Mouse (Mus musculus) thymus, adult 2 months (tissue): ENCODE data around the gene Exoc3l4. TPM values are rescaled to one million over a fixed set of nuclear protein-coding genes. Genes with fewer than 3 reads are reported as not detected.

Source experiments
- DNase-seq: peaks from one replicate; pipeline ENCODE4 v3.0.0; 2021
- H3K27ac ChIP-seq: fragments of 200-500 bp; 2 replicates; pipeline ENCODE4 v1.5.1; 2012; ENCODE audit warnings: low read length, control low read depth; ENCODE audit not compliant: control insufficient read depth, insufficient read depth
- H3K27me3 ChIP-seq: fragments of 200-500 bp; 2 replicates; pipeline ENCODE4 v1.6.1; 2012; ENCODE audit warnings: mild to moderate bottlenecking, low read length, moderate library complexity, mixed read lengths; ENCODE audit not compliant: control insufficient read depth, insufficient read depth
- H3K36me3 ChIP-seq: fragments of 200-500 bp; 2 replicates; pipeline ENCODE4 v1.6.1; 2012; ENCODE audit warnings: mild to moderate bottlenecking, low read length, moderate library complexity; ENCODE audit not compliant: control insufficient read depth, insufficient read depth
- H3K4me1 ChIP-seq: fragments of 200-500 bp; replicated peaks from 2 replicates; pipeline ENCODE4 v1.6.1; 2012; ENCODE audit warnings: low read length; ENCODE audit not compliant: control insufficient read depth, insufficient read depth
- H3K4me3 ChIP-seq: fragments of 200-500 bp; 2 replicates; pipeline ENCODE4 v1.5.1; 2012; ENCODE audit warnings: mild to moderate bottlenecking, low read length, control low read depth, moderate library complexity; ENCODE audit not compliant: control insufficient read depth, insufficient read depth
- CTCF ChIP-seq: fragments of 200-500 bp; IDR thresholded peaks from 2 replicates; pipeline ENCODE4 v1.5.1; 2012; ENCODE audit warnings: mild to moderate bottlenecking, control low read depth, low read length, moderate library complexity, borderline replicate concordance; ENCODE audit not compliant: control insufficient read depth, poor library complexity, insufficient read depth; ENCODE audit errors: extremely low read depth
- POLR2A ChIP-seq: fragments of 200-500 bp; IDR thresholded peaks from 2 replicates; pipeline ENCODE4 v1.6.1; 2012; ENCODE audit warnings: mild to moderate bottlenecking, low read length, control low read depth, moderate library complexity; ENCODE audit not compliant: control insufficient read depth, poor library complexity, insufficient read depth; ENCODE audit errors: extremely low read depth
- WGBS: fragments of 180-500 bp; shearing (Covaris S2); methylation state at CpG from one replicate; pipeline ENCODE4 v1.1.7; 2018; 5-methylcytosine and 5-hydroxymethylcytosine counted together
- polyA plus RNA-seq: library from polyadenylated mRNA; depleted of rRNA; stranded (reverse); fragments of >200 nt; gene quantifications from 2 replicates; pipeline ENCODE4 v1.2.3, GENCODE M21; 2012

The Exoc3l4 gene
- polyA plus RNA-seq, 1 experiment, result 41.5 TPM

GRCm38 (mm10) chr12:111425789-111426460, 9.1 kb downstream of the Exoc3l4 start:
- peaks cover 12% of the 10 kb centered on the region for H3K27me3 ChIP-seq
- 20% methylated on average over 29 of the region's 29 CpGs for WGBS

GRCm38 (mm10) chr12:111427438-111428113, 10.8 kb downstream of the Exoc3l4 start:
- no peaks in the 10 kb centered on the region for H3K4me1 ChIP-seq
- peaks cover 12% of the 10 kb centered on the region for H3K27me3 ChIP-seq
- H3K4me3 ChIP-seq, result no peak overlapping the region
- TF ChIP-seq POLR2A, result no peak
- TF ChIP-seq CTCF, result no peak
- no peaks in the 10 kb centered on the region for H3K36me3 ChIP-seq
- WGBS, result 87% methylated on average over 12 of the region's 12 CpGs
- no peak for DNase-seq
- H3K27ac ChIP-seq, result no peak overlapping the region

More at GRCm38 (mm10) chr12:111425789-111426460, 9.1 kb downstream of the Exoc3l4 start:
- H3K4me3 ChIP-seq, result no peak overlapping the region
- H3K27ac ChIP-seq, result no peak overlapping the region
- H3K4me1 ChIP-seq, result no peaks in the 10 kb centered on the region
- DNase-seq, result peak; percentile 83
- TF ChIP-seq CTCF, result peak; percentile 94
- TF ChIP-seq POLR2A, result no peak
- H3K36me3 ChIP-seq, result no peaks in the 10 kb centered on the region

DNA sequence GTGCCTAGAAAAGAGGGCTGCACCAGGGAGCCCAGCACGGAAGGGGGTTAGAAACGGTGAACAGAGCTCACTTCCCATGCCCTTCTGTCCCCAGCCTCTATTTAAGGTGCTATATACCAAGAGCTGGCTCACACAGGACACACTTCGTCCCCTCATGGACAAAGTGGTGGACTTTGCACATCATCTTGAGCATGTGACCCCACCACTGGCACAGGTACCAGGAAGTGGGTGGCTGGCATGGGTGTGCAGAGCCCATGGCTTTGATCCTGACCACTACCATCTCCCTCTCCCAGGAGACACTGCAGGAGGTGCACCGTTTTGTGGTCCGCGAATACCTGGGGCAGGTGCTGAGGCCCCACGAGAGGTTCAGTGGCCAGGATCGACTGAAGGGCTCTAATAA, 11.5 kb downstream of the Exoc3l4 start:
- no peak for DNase-seq
- H3K4me1 ChIP-seq, result no peaks in the 10 kb centered on the region
- no peak overlapping the region for H3K27ac ChIP-seq
- 76% methylated on average over 8 of the region's 8 CpGs for WGBS
- peaks cover 12% of the 10 kb centered on the region for H3K27me3 ChIP-seq
- TF ChIP-seq CTCF (no peak), POLR2A (no peak)
- no peaks in the 10 kb centered on the region for H3K36me3 ChIP-seq
- H3K4me3 ChIP-seq, result no peak overlapping the region

- no peak for TF ChIP-seq CTCF
- no peak for TF ChIP-seq POLR2A
- Histone ChIP-seq H3K36me3 (no peaks in the 10 kb centered on the region), H3K4me3 (peak overlapping the region; percentile 26), H3K4me1 (no peaks in the 10 kb centered on the region), H3K27ac (no peak overlapping the region), H3K27me3 (peaks cover 12% of the 10 kb centered on the region)
- DNase-seq, result no peak
- 6% methylated on average over 40 of the region's 40 CpGs for WGBS
These were observed 12.4 kb downstream of the Exoc3l4 start for GRCm38 (mm10) chr12:111428961-111429911.

DNA sequence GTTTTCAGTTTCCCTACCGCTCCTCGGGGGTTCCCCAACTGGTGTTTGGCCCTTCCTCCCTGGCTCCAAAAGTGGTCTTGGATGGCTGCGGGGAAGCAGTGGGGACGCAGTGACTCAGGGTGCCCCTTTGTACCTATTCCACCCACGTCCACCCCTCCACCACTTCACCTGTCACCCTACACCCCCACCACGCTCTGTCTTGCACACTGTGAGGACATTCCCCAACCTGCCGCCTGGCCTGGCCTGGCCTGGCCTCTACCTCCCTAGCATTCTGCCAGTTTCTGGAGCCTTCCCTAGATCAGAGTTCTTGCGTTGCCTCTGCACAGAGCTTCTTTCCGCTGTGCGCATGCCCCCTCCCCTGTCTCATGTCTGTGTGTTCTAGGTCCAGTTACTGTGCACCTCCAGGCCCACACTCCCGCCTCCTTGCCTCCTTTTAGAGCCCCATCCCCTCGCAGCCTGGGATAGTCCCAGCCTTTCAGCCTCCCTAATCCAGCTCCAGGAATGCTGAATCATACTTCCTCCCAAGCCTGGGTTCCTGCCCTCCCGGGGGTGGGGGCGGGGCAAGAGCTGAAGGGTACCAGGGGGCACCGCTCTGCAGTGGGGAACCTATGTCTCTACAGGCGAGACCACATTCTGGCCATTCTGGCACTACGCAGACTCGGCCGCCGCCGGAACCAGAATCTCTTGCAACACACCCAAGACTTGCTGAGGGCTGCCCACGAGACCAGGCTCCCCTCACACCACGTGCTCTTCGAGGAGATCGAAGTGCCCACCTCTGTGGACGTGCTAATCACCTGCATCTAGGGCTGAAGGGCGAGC, 13.4 kb downstream of the Exoc3l4 start:
- Histone ChIP-seq H3K4me1 (no peaks in the 10 kb centered on the region), H3K4me3 (no peak overlapping the region), H3K36me3 (no peaks in the 10 kb centered on the region), H3K27ac (no peak overlapping the region), H3K27me3 (peaks cover 12% of the 10 kb centered on the region)
- 26% methylated on average over 27 of the region's 27 CpGs for WGBS
- DNase-seq, result no peak
- TF ChIP-seq CTCF (no peak), POLR2A (no peak)
